Mouse (Mus musculus): ENCODE measurements around the gene Isyna1.

- TF ChIP-seq CTCF (IDR thresholded peaks at IDR 0.05; ENCODE audit: borderline replicate concordance, insufficient read depth, low read length), result no peak
- no peak for TF ChIP-seq POLR2A (IDR thresholded peaks at IDR 0.05; ENCODE audit: low read depth, low read length)
Measured at GRCm38 (mm10) chr8:70616645-70617044, 22.5 kb downstream of the Isyna1 start.
